9 mouse cellular contexts compared by ENCODE assay signal in genomic region chr17:46628791-46629684, GRCm38 (mm10). TPM values are rescaled to one million over a fixed set of nuclear protein-coding genes. Genes with fewer than 3 reads are reported as not detected.
DNase-seq lines count a peak whose midpoint lies in the region; ATAC-seq and TF ChIP-seq lines count a peak whose summit lies in the region.
"Had no signal": no experiment of that assay in that cellular context is flagged by ENCODE, and none has a peak within 500 bp of the region (broad histone marks: within the 10 kb centered on the region; RNA-seq: fewer than 3 reads in every experiment).

Ptk7 (minus strand) TSS chr17:46629504.

- DNase-seq in adrenal gland, adult (ENCODE audit: inconsistent age in 2 of 2, low spot score in 1 of 2), result peak; percentile 45 to 81
- no peak for DNase-seq in adrenal gland, adult 8-10 months
- DNase-seq in forebrain, embryonic 11.5 days (ENCODE audit: low spot score), result peak; percentile 98
- peak; percentile 94 for DNase-seq in hindbrain, embryonic 11.5 days (ENCODE audit: low spot score)
- peak; percentile 89 for DNase-seq in limb, embryonic 14.5 days (ENCODE audit: low spot score)

- peak within 1 kb of the TSS; percentile 94 for H3K9ac ChIP-seq in forebrain, embryonic 11.5 days (ENCODE audit: low read length)
- H3K9ac ChIP-seq in hindbrain, embryonic 11.5 days (ENCODE audit: low read depth, low read length), result peak within 1 kb of the TSS; percentile 95
- H3K9ac ChIP-seq in limb, embryonic 14.5 days (ENCODE audit: low read depth, low read length, severe bottlenecking), result peak within 1 kb of the TSS; percentile 95
- peak within 1 kb of the TSS; percentile 98 for H3K9ac ChIP-seq in midbrain, embryonic 13.5 days (replicated peaks)
- H3K9ac ChIP-seq in stomach, embryonic 16.5 days (ENCODE audit: low read length), result peak within 1 kb of the TSS; percentile 97

- no peak for TF ChIP-seq CTCF in bone marrow macrophage, adult 2 months (IDR thresholded peaks at IDR 0.05; ENCODE audit: low read depth, low read length)

- TF ChIP-seq POLR2A in bone marrow macrophage, adult 2 months (IDR thresholded peaks at IDR 0.05; ENCODE audit: borderline replicate concordance, low read depth, low read length), result no peak
- no peak for TF ChIP-seq POLR2A in limb, embryonic 14.5 days (IDR thresholded peaks at IDR 0.05; ENCODE audit: borderline replicate concordance, extremely low read depth, insufficient read depth, insufficient read length)

- no peak within 1 kb of the TSS for H3K27ac ChIP-seq in bone marrow macrophage, adult 2 months (ENCODE audit: insufficient read depth, low read depth, low read length)
- peak within 1 kb of the TSS; percentile 72 for H3K27ac ChIP-seq in forebrain, embryonic 11.5 days (ENCODE audit: low read depth, low read length)
- H3K27ac ChIP-seq in hindbrain, embryonic 11.5 days (ENCODE audit: low read depth, low read length), result peak within 1 kb of the TSS; percentile 88
- H3K27ac ChIP-seq in limb, embryonic 14.5 days (replicated peaks; ENCODE audit: low read depth, low read length), result peak within 1 kb of the TSS; percentile 93
- H3K27ac ChIP-seq in midbrain, embryonic 13.5 days, result peak within 1 kb of the TSS; percentile 91
- peak within 1 kb of the TSS; percentile 98 for H3K27ac ChIP-seq in stomach, embryonic 16.5 days (ENCODE audit: low read length)
- H3K27ac ChIP-seq: macrophage had no signal

- ATAC-seq in forebrain, embryonic 11.5 days (replicated peaks; ENCODE audit: low FRiP score), result peak; percentile 84
- ATAC-seq in hindbrain, embryonic 11.5 days (ENCODE audit: low FRiP score), result peak; percentile 79
- ATAC-seq in limb, embryonic 14.5 days (ENCODE audit: low FRiP score, low read depth), result peak; percentile 85
- peak; percentile 86 for ATAC-seq in midbrain, embryonic 13.5 days
- ATAC-seq in stomach, embryonic 16.5 days (ENCODE audit: insufficient read depth, low FRiP score), result peak; percentile 73

- H3K27me3 ChIP-seq in forebrain, embryonic 11.5 days (ENCODE audit: control insufficient read depth, insufficient read depth, low read length), result no peaks in the 10 kb centered on the region
- no peaks in the 10 kb centered on the region for H3K27me3 ChIP-seq in hindbrain, embryonic 11.5 days (ENCODE audit: control insufficient read depth, insufficient read depth, low read length)
- no peaks in the 10 kb centered on the region for H3K27me3 ChIP-seq in limb, embryonic 14.5 days (ENCODE audit: control insufficient read depth, insufficient read depth, low read length)
- H3K27me3 ChIP-seq in midbrain, embryonic 13.5 days, result no peaks in the 10 kb centered on the region
- H3K27me3 ChIP-seq in stomach, embryonic 16.5 days (ENCODE audit: control insufficient read depth, insufficient read depth, low read length), result no peaks in the 10 kb centered on the region

- H3K4me2 ChIP-seq in forebrain, embryonic 11.5 days (ENCODE audit: low read depth, low read length, severe bottlenecking), result peak within 1 kb of the TSS; percentile 75
- H3K4me2 ChIP-seq in hindbrain, embryonic 11.5 days (replicated peaks; ENCODE audit: low read depth, low read length), result peak within 1 kb of the TSS; percentile 63
- peak within 1 kb of the TSS; percentile 84 for H3K4me2 ChIP-seq in limb, embryonic 14.5 days (replicated peaks; ENCODE audit: low read depth, low read length, severe bottlenecking)
- peak within 1 kb of the TSS; percentile 82 for H3K4me2 ChIP-seq in midbrain, embryonic 13.5 days (replicated peaks)
- H3K4me2 ChIP-seq in stomach, embryonic 16.5 days (ENCODE audit: low read depth, low read length), result peak within 1 kb of the TSS; percentile 64

- no peaks in the 10 kb centered on the region for H3K9me3 ChIP-seq in forebrain, embryonic 11.5 days (ENCODE audit: control insufficient read depth, low read length)
- no peaks in the 10 kb centered on the region for H3K9me3 ChIP-seq in hindbrain, embryonic 11.5 days (ENCODE audit: control insufficient read depth, low read length)
- no peaks in the 10 kb centered on the region for H3K9me3 ChIP-seq in limb, embryonic 14.5 days (ENCODE audit: control insufficient read depth, low read length)
- H3K9me3 ChIP-seq in midbrain, embryonic 13.5 days, result no peaks in the 10 kb centered on the region
- H3K9me3 ChIP-seq in stomach, embryonic 16.5 days (replicated peaks; ENCODE audit: control insufficient read depth, low read length), result no peaks in the 10 kb centered on the region

- peak within 1 kb of the TSS; percentile 57 for H3K4me3 ChIP-seq in bone marrow macrophage, adult 2 months (ENCODE audit: insufficient read depth, low read length)
- peak within 1 kb of the TSS; percentile 91 for H3K4me3 ChIP-seq in forebrain, embryonic 11.5 days (ENCODE audit: low read depth, low read length)
- H3K4me3 ChIP-seq in hindbrain, embryonic 11.5 days (ENCODE audit: low read depth, low read length), result peak within 1 kb of the TSS; percentile 95
- H3K4me3 ChIP-seq in limb, embryonic 14.5 days (replicated peaks; ENCODE audit: low read length), result peak within 1 kb of the TSS; percentile 99
- peak within 1 kb of the TSS; percentile 98 for H3K4me3 ChIP-seq in midbrain, embryonic 13.5 days (replicated peaks)
- H3K4me3 ChIP-seq in stomach, embryonic 16.5 days (replicated peaks; ENCODE audit: low read length), result peak within 1 kb of the TSS; percentile 96

- H3K4me1 ChIP-seq in bone marrow macrophage, adult 2 months (ENCODE audit: control insufficient read depth, insufficient read depth, low read length), result peaks cover 6% of the 10 kb centered on the region; the same call in 1 of the 2 replicates
- peaks cover 17% of the 10 kb centered on the region for H3K4me1 ChIP-seq in forebrain, embryonic 11.5 days (replicated peaks; ENCODE audit: control insufficient read depth, insufficient read depth, low read length)
- peaks cover 20% of the 10 kb centered on the region for H3K4me1 ChIP-seq in hindbrain, embryonic 11.5 days (replicated peaks; ENCODE audit: control insufficient read depth, insufficient read depth, low read length)
- H3K4me1 ChIP-seq in limb, embryonic 14.5 days (ENCODE audit: control insufficient read depth, insufficient read depth, low read length), result peaks cover 54% of the 10 kb centered on the region
- H3K4me1 ChIP-seq in midbrain, embryonic 13.5 days (replicated peaks), result peaks cover 52% of the 10 kb centered on the region
- peaks cover 49% of the 10 kb centered on the region for H3K4me1 ChIP-seq in stomach, embryonic 16.5 days (ENCODE audit: control insufficient read depth, insufficient read depth, low read length)

- no peaks in the 10 kb centered on the region for H3K36me3 ChIP-seq in forebrain, embryonic 11.5 days (ENCODE audit: control insufficient read depth, insufficient read depth, low read length)
- no peaks in the 10 kb centered on the region for H3K36me3 ChIP-seq in hindbrain, embryonic 11.5 days (ENCODE audit: control insufficient read depth, insufficient read depth, low read length)
- peaks cover 20% of the 10 kb centered on the region; the same call in 1 of the 2 replicates for H3K36me3 ChIP-seq in limb, embryonic 14.5 days (ENCODE audit: control insufficient read depth, insufficient read depth, low read length)
- H3K36me3 ChIP-seq in midbrain, embryonic 13.5 days, result peaks cover 37% of the 10 kb centered on the region
- peaks cover 9% of the 10 kb centered on the region; the same call in 1 of the 2 replicates for H3K36me3 ChIP-seq in stomach, embryonic 16.5 days (ENCODE audit: control insufficient read depth, insufficient read depth, low read length)

- under 1% methylated on average over 82 of the region's 90 CpGs for WGBS in forebrain, embryonic 11.5 days
- under 1% methylated on average over 46 of the region's 90 CpGs for WGBS in hindbrain, embryonic 11.5 days
- under 1% methylated on average over 59 of the region's 90 CpGs for WGBS in limb, embryonic 14.5 days
- WGBS in midbrain, embryonic 13.5 days, result 1% methylated on average over 78 of the region's 90 CpGs
- WGBS in stomach, embryonic 16.5 days, result under 1% methylated on average over 80 of the region's 90 CpGs

RNA-seq across cellular contexts. Expression of gene Ptk7, which starts in this region (rescaled TPM):
- 10 to 100 TPM in 2 of 4 experiments, 1 to 10 TPM in 2; 8.7 to 11.2 (median 9.9) TPM for total RNA-seq in adrenal gland, adult 8-10 months (2022)
- 0.43 and 0.56 TPM in 2 replicates for polyA plus RNA-seq in bone marrow macrophage, adult 2 months (2012; ENCODE audit: insufficient read depth, insufficient read length, missing spikeins)
- polyA plus RNA-seq in forebrain, embryonic 11.5 days (2014; fragmentation: Nextera tagmentation; extraction: Ambion mirVana), result 40.8 and 43.3 TPM in 2 replicates
- polyA plus RNA-seq in hindbrain, embryonic 11.5 days (2014; fragmentation: Nextera tagmentation; extraction: Ambion mirVana), result 16.0 and 21.5 TPM in 2 replicates
- 89.4 and 116 TPM in 2 replicates for polyA plus RNA-seq in limb, embryonic 14.5 days (2012; rRNA removed)
- 73.8 and 84.6 TPM in 2 replicates for polyA plus RNA-seq in limb, embryonic 14.5 days (2014; fragmentation: Nextera tagmentation; extraction: Ambion mirVana)
- polyA plus RNA-seq in midbrain, embryonic 13.5 days (2015; fragmentation: Nextera tagmentation; extraction: Ambion mirVana), result 33.4 and 37.5 TPM in 2 replicates
- 93.9 and 94.9 TPM in 2 replicates for polyA plus RNA-seq in stomach, embryonic 16.5 days (2015; fragmentation: Nextera tagmentation; extraction: Ambion mirVana)

Comparison
In these comparisons a context has a peak if more than half of its experiments do, and no peak if none do; other contexts are left out.
1. RNA of gene Ptk7 (polyA plus RNA-seq): 93.9 to 94.9 TPM in stomach, embryonic 16.5 days, 73.8 to 116 TPM in limb, embryonic 14.5 days, 40.8 to 43.3 TPM in forebrain, embryonic 11.5 days, 33.4 to 37.5 TPM in midbrain, embryonic 13.5 days and 16.0 to 21.5 TPM in hindbrain, embryonic 11.5 days; 0.43 to 0.56 TPM in bone marrow macrophage, adult 2 months; every median in the first group is over 10 times any median in the second.
2. Peak in every context shown above with its lines, with median percentiles within 50 percentile points of each other: H3K4me3 ChIP-seq, ATAC-seq, H3K4me2 ChIP-seq and H3K9ac ChIP-seq.